Mouse (Mus musculus) forelimb bud, embryonic 11.5 days (tissue): ENCODE data around the gene Coro7.
A peak's percentile ranks its signal among the peaks of the same experiment; 100 is the strongest.
"Not testable (repeated sequence)": the region's sequence is repeated elsewhere in the genome, so short reads cannot be mapped to it uniquely, and the experiment has no call there.

Experiments used
- DNase-seq: peaks from one replicate; pipeline ENCODE4 v3.0.0-alpha.2; 2012; ENCODE audit warnings: low read depth, low spot score

Coro7 gene

GRCm38 (mm10) chr16:4682628-4683179 lies 3.1 kb upstream of the Coro7 start:
- DNase-seq, result no peak

GRCm38 (mm10) chr16:4680922-4681455 lies 1.4 kb upstream of the Coro7 start:
- not testable (repeated sequence) for DNase-seq

GRCm38 (mm10) chr16:4678080-4678479 lies 1.5 kb downstream of the Coro7 start:
- DNase-seq, result no peak

GRCm38 (mm10) chr16:4676836-4677235 lies 2.7 kb downstream of the Coro7 start:
- no peak for DNase-seq

- no peak for DNase-seq
Observed at GRCm38 (mm10) chr16:4674091-4674490, 5.5 kb downstream of the Coro7 start.

GRCm38 (mm10) chr16:4670317-4670716 lies 9.3 kb downstream of the Coro7 start:
- DNase-seq, result no peak

- DNase-seq, result peak; percentile 93
Observed at GRCm38 (mm10) chr16:4667190-4667808, 12.3 kb downstream of the Coro7 start.

- DNase-seq, result no peak
Observed at GRCm38 (mm10) chr16:4665726-4666125, 13.9 kb downstream of the Coro7 start.

GRCm38 (mm10) chr16:4663806-4664205 lies 15.8 kb downstream of the Coro7 start:
- DNase-seq, result no peak

GRCm38 (mm10) chr16:4661605-4662004 lies 18.0 kb downstream of the Coro7 start:
- no peak for DNase-seq

- no peak for DNase-seq
Observed at GRCm38 (mm10) chr16:4659326-4659725, 20.3 kb downstream of the Coro7 start.

GRCm38 (mm10) chr16:4658781-4659245 lies 20.8 kb downstream of the Coro7 start:
- DNase-seq, result peak; percentile 97

GRCm38 (mm10) chr16:4656571-4657081 lies 23.0 kb downstream of the Coro7 start:
- DNase-seq, result no peak

- DNase-seq, result no peak
Observed at GRCm38 (mm10) chr16:4655764-4656570, 23.6 kb downstream of the Coro7 start.

GRCm38 (mm10) chr16:4655251-4655734 lies 24.3 kb downstream of the Coro7 start:
- no peak for DNase-seq

GRCm38 (mm10) chr16:4654706-4655105 lies 24.9 kb downstream of the Coro7 start:
- DNase-seq, result no peak

- peak; percentile 57 for DNase-seq
Observed at GRCm38 (mm10) chr16:4652707-4653416, 26.7 kb downstream of the Coro7 start.

GRCm38 (mm10) chr16:4651624-4652023 lies 28.0 kb downstream of the Coro7 start:
- DNase-seq, result peak; percentile 94

- no peak for DNase-seq
Observed at GRCm38 (mm10) chr16:4651081-4651480, 28.5 kb downstream of the Coro7 start.

- no peak for DNase-seq
Observed at GRCm38 (mm10) chr16:4650161-4650560, 29.4 kb downstream of the Coro7 start.

- DNase-seq, result no peak
Observed at GRCm38 (mm10) chr16:4649692-4650091, 29.9 kb downstream of the Coro7 start.
